Mouse (Mus musculus) limb, embryonic 14.5 days (tissue): Measurements from ENCODE around the gene Wif1. TPM values are rescaled to one million over a fixed set of nuclear protein-coding genes. Genes with fewer than 3 reads are reported as not detected.

Experiments used
- ATAC-seq: fragments of 200-750 bp; cut with Nextera tagmentation; 2 replicates; pipeline ENCODE4 v1.8.0; 2017; ENCODE audit warnings: low read depth, moderate number of reproducible peaks, moderate TSS enrichment; ENCODE audit not compliant: low FRiP score
- DNase-seq: peaks from one replicate; pipeline ENCODE4 v3.0.0-alpha.2; 2015; ENCODE audit warnings: low spot score
- H3K27ac ChIP-seq: fragments of 300-500 bp; sonication (generic); replicated peaks from 2 replicates; pipeline ENCODE4 v1.5.1; 2014; ENCODE audit warnings: low read depth, mild to moderate bottlenecking, low read length, moderate library complexity, mixed read lengths
- H3K27me3 ChIP-seq: fragments of 300-500 bp; sonication (generic); 2 replicates; pipeline ENCODE4 v1.6.1; 2014; ENCODE audit warnings: low read length, mixed read lengths; ENCODE audit not compliant: control insufficient read depth, insufficient read depth
- H3K36me3 ChIP-seq: fragments of 300-500 bp; sonication (generic); 2 replicates; pipeline ENCODE4 v1.6.1; 2014; ENCODE audit warnings: mild to moderate bottlenecking, low read length, moderate library complexity, mixed read lengths; ENCODE audit not compliant: control insufficient read depth, insufficient read depth
- H3K4me1 ChIP-seq: fragments of 300-500 bp; sonication (generic); 2 replicates; pipeline ENCODE4 v1.6.1; 2014; ENCODE audit warnings: antibody characterized with exemption, low read length, mixed read lengths; ENCODE audit not compliant: control insufficient read depth, insufficient read depth
- H3K4me2 ChIP-seq: fragments of 300-500 bp; sonication (generic); replicated peaks from 2 replicates; pipeline ENCODE4 v1.6.1; 2014; ENCODE audit warnings: low read depth, mild to moderate bottlenecking, low read length, moderate library complexity; ENCODE audit not compliant: severe bottlenecking
- H3K4me3 ChIP-seq: fragments of 300-500 bp; sonication (generic); replicated peaks from 2 replicates; pipeline ENCODE4 v1.5.1; 2014; ENCODE audit warnings: low read length
- H3K9ac ChIP-seq: fragments of 300-500 bp; sonication (generic); 2 replicates; pipeline ENCODE4 v1.6.1; 2014; ENCODE audit warnings: mild to moderate bottlenecking, low read depth, low read length, moderate library complexity; ENCODE audit not compliant: severe bottlenecking
- H3K9me3 ChIP-seq: fragments of 300-500 bp; sonication (generic); 2 replicates; pipeline ENCODE4 v1.6.1; 2016; ENCODE audit warnings: low read length; ENCODE audit not compliant: control insufficient read depth
- POLR2A ChIP-seq: fragments of 200-500 bp; IDR thresholded peaks from 2 replicates; pipeline ENCODE4 v1.8.0; 2012; ENCODE audit warnings: inconsistent platforms, mild to moderate bottlenecking, moderate library complexity, borderline replicate concordance; ENCODE audit not compliant: insufficient read depth, insufficient read length; ENCODE audit errors: extremely low read depth
- WGBS: fragments of 180-500 bp; shearing (Covaris S2); extraction: QIAGEN DNeasy Blood & Tissue Kit; methylation state at CpG from one replicate; pipeline ENCODE4 v1.1.7; 2014; 5-methylcytosine and 5-hydroxymethylcytosine counted together
- polyA plus RNA-seq, 2 experiments: library from polyadenylated mRNA; depleted of rRNA in 1 of 2; stranded (reverse) in 1 of 2; unstranded in 1 of 2; fragments of >200 nt; fragmentation: Nextera tagmentation in 1 of 2; extraction: Ambion mirVana in 1 of 2; gene quantifications; 2 replicates each; pipeline versions ENCODE4 v1.2.1 to v1.2.3; 2012 to 2014

Wif1 gene
- polyA plus RNA-seq, 2 experiments = 54.3 to 75.1 TPM

- Histone ChIP-seq H3K4me1 (peaks cover 21% of the 10 kb centered on the region), H3K9me3 (no peaks in the 10 kb centered on the region), H3K4me3 (no peak overlapping the region), H3K36me3 (no peaks in the 10 kb centered on the region), H3K9ac (no peak overlapping the region), H3K27ac (no peak overlapping the region), H3K27me3 (no peaks in the 10 kb centered on the region), H3K4me2 (peak overlapping the region; percentile 2)
- TF ChIP-seq POLR2A = no peak
- WGBS = 25% methylated on average over 14 of the region's 14 CpGs
- ATAC-seq (peak; percentile 67; the same call in 1 of the 2 replicates), DNase-seq (peak; percentile 61)
These were observed 7.2 kb downstream of the Wif1 start for GRCm38 (mm10) chr10:121040911-121041310.

- Histone ChIP-seq H3K9ac (no peak overlapping the region), H3K27me3 (no peaks in the 10 kb centered on the region), H3K4me2 (no peak overlapping the region), H3K36me3 (no peaks in the 10 kb centered on the region), H3K9me3 (no peaks in the 10 kb centered on the region), H3K27ac (no peak overlapping the region), H3K4me3 (no peak overlapping the region), H3K4me1 (no peaks in the 10 kb centered on the region)
- DNase-seq = no peak
- no peak for TF ChIP-seq POLR2A
- ATAC-seq = no peak
- 75% methylated on average over 10 of the region's 10 CpGs for WGBS
These were observed 13.7 kb downstream of the Wif1 start for GRCm38 (mm10) chr10:121047440-121047839.

GRCm38 (mm10) chr10:121052076-121052475, 18.3 kb downstream of the Wif1 start:
- no peaks in the 10 kb centered on the region for H3K9me3 ChIP-seq
- H3K4me2 ChIP-seq = no peak overlapping the region
- TF ChIP-seq POLR2A = no peak
- 83% methylated on average over 6 of the region's 6 CpGs for WGBS
- no peak overlapping the region for H3K27ac ChIP-seq
- DNase-seq (no peak), ATAC-seq (no peak)
- no peaks in the 10 kb centered on the region for H3K36me3 ChIP-seq
- H3K27me3 ChIP-seq = no peaks in the 10 kb centered on the region
- no peak overlapping the region for H3K4me3 ChIP-seq
- no peak overlapping the region for H3K9ac ChIP-seq
- peaks cover 24% of the 10 kb centered on the region for H3K4me1 ChIP-seq

- WGBS = 18% methylated on average over 13 of the region's 13 CpGs
- no peak for TF ChIP-seq POLR2A
- DNase-seq (peak; percentile 96), ATAC-seq (peak; percentile 84)
- Histone ChIP-seq H3K9ac (no peak overlapping the region), H3K4me1 (peaks cover 27% of the 10 kb centered on the region), H3K36me3 (no peaks in the 10 kb centered on the region), H3K4me3 (no peak overlapping the region), H3K4me2 (peak overlapping the region; percentile 25), H3K9me3 (no peaks in the 10 kb centered on the region), H3K27me3 (no peaks in the 10 kb centered on the region), H3K27ac (0 out of 2 replicates have a peak overlapping the region, but pooled peaks have one; percentile 22)
These were observed 21.9 kb downstream of the Wif1 start for GRCm38 (mm10) chr10:121055452-121056188.

- H3K9ac ChIP-seq = no peak overlapping the region
- 76% methylated on average over 6 of the region's 6 CpGs for WGBS
- ATAC-seq = no peak
These were observed 23.1 kb downstream of the Wif1 start for GRCm38 (mm10) chr10:121056823-121057222.

More at GRCm38 (mm10) chr10:121056823-121057222, 23.1 kb downstream of the Wif1 start:
- peaks cover 27% of the 10 kb centered on the region for H3K4me1 ChIP-seq
- no peak overlapping the region for H3K4me2 ChIP-seq
- no peaks in the 10 kb centered on the region for H3K27me3 ChIP-seq
- H3K4me3 ChIP-seq = no peak overlapping the region
- H3K36me3 ChIP-seq = no peaks in the 10 kb centered on the region
- no peak for TF ChIP-seq POLR2A
- H3K27ac ChIP-seq = no peak overlapping the region
- no peaks in the 10 kb centered on the region for H3K9me3 ChIP-seq
- no peak for DNase-seq
